Mouse (Mus musculus): ENCODE measurements at regions not wholly inside any gene's neighbourhood (a gene's known extent, or its start where the extent isn't known, plus 50 kb on each side); places are given as distances from the start of the nearest gene placed in this dataset.
A peak's percentile ranks its signal among the peaks of the same experiment; 100 is the strongest.

DNA sequence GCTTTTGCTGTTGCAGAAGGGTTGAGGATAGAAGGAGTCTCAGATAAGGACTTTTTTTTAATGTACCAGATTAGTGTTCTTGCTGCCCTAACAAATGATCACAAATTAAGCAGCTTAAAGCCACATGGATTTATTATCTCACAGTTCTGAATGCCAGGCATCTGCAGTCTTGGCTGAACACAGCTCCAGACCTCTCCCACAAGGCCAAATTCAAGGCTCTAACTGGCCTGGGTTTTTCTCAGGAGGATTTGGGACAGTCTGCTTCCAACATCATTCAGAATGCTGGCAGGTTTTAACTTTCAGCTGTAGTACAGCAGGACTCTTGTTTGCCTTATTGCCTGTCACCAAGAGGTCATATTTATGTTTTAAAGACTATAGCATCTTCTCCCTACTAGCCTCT lies 329.7 kb upstream of the Chrm2 start:
- Histone ChIP-seq H3K27ac (ENCODE audit: low read length) (no peak overlapping the region), H3K4me2 (ENCODE audit: low read depth, low read length) (no peak overlapping the region), H3K36me3 (ENCODE audit: control insufficient read depth, insufficient read depth, low read length) (no peaks in the 10 kb centered on the region), H3K4me1 (replicated peaks; ENCODE audit: control insufficient read depth, insufficient read depth, low read length) (no peaks in the 10 kb centered on the region), H3K4me3 (ENCODE audit: low read length) (no peak overlapping the region), H3K9ac (ENCODE audit: low read length) (no peak overlapping the region), H3K27me3 (ENCODE audit: control insufficient read depth, insufficient read depth, low read depth, low read length) (no peaks in the 10 kb centered on the region), H3K9me3 (ENCODE audit: control insufficient read depth, low read length) (no peaks in the 10 kb centered on the region)
- ATAC-seq (ENCODE audit: low read depth): no peak

GRCm38 (mm10) chr6:36060411-36060810 lies 327.5 kb upstream of the Chrm2 start:
- no peak overlapping the region for H3K27ac ChIP-seq (ENCODE audit: low read length)
- no peak overlapping the region for H3K4me3 ChIP-seq (ENCODE audit: low read length)
- 76% methylated on average over 1 of the region's 1 CpGs for WGBS
- H3K9ac ChIP-seq (ENCODE audit: low read length): no peak overlapping the region
- H3K36me3 ChIP-seq (ENCODE audit: control insufficient read depth, insufficient read depth, low read length): no peaks in the 10 kb centered on the region
- no peak for ATAC-seq (ENCODE audit: low read depth)
- H3K9me3 ChIP-seq (ENCODE audit: control insufficient read depth, low read length): no peaks in the 10 kb centered on the region
- no peak overlapping the region for H3K4me2 ChIP-seq (ENCODE audit: low read depth, low read length)
- H3K4me1 ChIP-seq (replicated peaks; ENCODE audit: control insufficient read depth, insufficient read depth, low read length): no peaks in the 10 kb centered on the region
- no peaks in the 10 kb centered on the region for H3K27me3 ChIP-seq (ENCODE audit: control insufficient read depth, insufficient read depth, low read depth, low read length)

- Histone ChIP-seq H3K4me3 (ENCODE audit: low read length) (no peak overlapping the region), H3K4me1 (replicated peaks; ENCODE audit: control insufficient read depth, insufficient read depth, low read length) (no peaks in the 10 kb centered on the region), H3K4me2 (ENCODE audit: low read depth, low read length) (no peak overlapping the region), H3K36me3 (ENCODE audit: control insufficient read depth, insufficient read depth, low read length) (no peaks in the 10 kb centered on the region), H3K27me3 (ENCODE audit: control insufficient read depth, insufficient read depth, low read depth, low read length) (no peaks in the 10 kb centered on the region), H3K27ac (ENCODE audit: low read length) (no peak overlapping the region), H3K9ac (ENCODE audit: low read length) (no peak overlapping the region), H3K9me3 (ENCODE audit: control insufficient read depth, low read length) (no peaks in the 10 kb centered on the region)
- 81% methylated on average over 1 of the region's 1 CpGs for WGBS
- no peak for ATAC-seq (ENCODE audit: low read depth)
Measured at GRCm38 (mm10) chr6:36064919-36065318, 323.0 kb upstream of the Chrm2 start.

- 43% methylated on average over 2 of the region's 2 CpGs for WGBS
- Histone ChIP-seq H3K9me3 (ENCODE audit: control insufficient read depth, low read length) (no peaks in the 10 kb centered on the region), H3K4me3 (ENCODE audit: low read length) (no peak overlapping the region), H3K36me3 (ENCODE audit: control insufficient read depth, insufficient read depth, low read length) (no peaks in the 10 kb centered on the region), H3K4me2 (ENCODE audit: low read depth, low read length) (no peak overlapping the region), H3K27me3 (ENCODE audit: control insufficient read depth, insufficient read depth, low read depth, low read length) (no peaks in the 10 kb centered on the region), H3K27ac (ENCODE audit: low read length) (no peak overlapping the region), H3K4me1 (replicated peaks; ENCODE audit: control insufficient read depth, insufficient read depth, low read length) (no peaks in the 10 kb centered on the region), H3K9ac (ENCODE audit: low read length) (no peak overlapping the region)
- no peak for ATAC-seq (ENCODE audit: low read depth)
Measured at GRCm38 (mm10) chr6:36068690-36069089, 319.2 kb upstream of the Chrm2 start.

DNA sequence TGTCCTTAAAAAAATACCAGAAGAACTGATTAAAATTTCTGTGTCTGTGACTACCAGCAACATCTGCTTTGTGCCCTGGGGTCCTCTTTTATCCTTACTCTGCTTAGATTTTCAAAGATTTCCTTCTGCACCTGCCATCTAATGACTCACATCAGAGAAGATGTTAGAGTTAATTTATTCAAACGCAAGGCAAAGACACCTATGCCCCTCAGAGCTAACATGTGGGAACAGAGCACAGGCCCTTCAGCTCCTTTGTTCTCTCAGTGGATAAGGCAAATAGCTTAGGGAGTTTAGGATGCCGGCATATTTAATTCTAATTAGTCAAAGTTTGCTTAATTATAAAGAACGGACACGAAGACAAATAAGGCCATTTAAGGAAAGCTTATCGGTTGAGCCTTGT lies 308.3 kb upstream of the Chrm2 start:
- no peaks in the 10 kb centered on the region for H3K9me3 ChIP-seq (ENCODE audit: control insufficient read depth, low read length)
- H3K9ac ChIP-seq (ENCODE audit: low read length): no peak overlapping the region
- no peak for ATAC-seq (ENCODE audit: low read depth)
- no peak overlapping the region for H3K4me3 ChIP-seq (ENCODE audit: low read length)
- no peak overlapping the region for H3K4me2 ChIP-seq (ENCODE audit: low read depth, low read length)
- 56% methylated on average over 5 of the region's 5 CpGs for WGBS
- H3K27me3 ChIP-seq (ENCODE audit: control insufficient read depth, insufficient read depth, low read depth, low read length): no peaks in the 10 kb centered on the region
- no peaks in the 10 kb centered on the region for H3K4me1 ChIP-seq (replicated peaks; ENCODE audit: control insufficient read depth, insufficient read depth, low read length)
- H3K27ac ChIP-seq (ENCODE audit: low read length): no peak overlapping the region
- no peaks in the 10 kb centered on the region for H3K36me3 ChIP-seq (ENCODE audit: control insufficient read depth, insufficient read depth, low read length)

DNA sequence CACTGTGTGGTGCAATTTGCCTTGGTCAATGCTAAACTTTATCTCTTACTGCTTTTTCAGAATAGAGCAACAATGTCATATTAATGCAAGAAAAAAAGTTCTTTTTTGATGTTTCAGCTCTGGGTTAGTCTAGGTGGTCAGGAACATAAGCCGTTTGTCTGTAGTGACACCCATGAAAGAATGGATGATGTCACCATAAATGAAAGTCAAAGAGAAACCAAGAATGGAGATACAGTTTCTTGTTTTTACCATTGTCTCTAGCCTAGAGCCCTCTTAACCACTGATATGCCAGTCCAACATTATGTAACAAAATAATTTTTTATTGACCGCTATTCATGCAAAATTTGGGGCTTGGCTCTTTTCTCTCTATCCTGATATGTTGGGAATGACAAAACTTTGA lies 294.3 kb upstream of the Chrm2 start:
- Histone ChIP-seq H3K9me3 (ENCODE audit: control insufficient read depth, low read length) (no peaks in the 10 kb centered on the region), H3K4me1 (replicated peaks; ENCODE audit: control insufficient read depth, insufficient read depth, low read length) (no peaks in the 10 kb centered on the region), H3K9ac (ENCODE audit: low read length) (no peak overlapping the region), H3K27ac (ENCODE audit: low read length) (no peak overlapping the region), H3K4me3 (ENCODE audit: low read length) (no peak overlapping the region), H3K4me2 (ENCODE audit: low read depth, low read length) (no peak overlapping the region), H3K27me3 (ENCODE audit: control insufficient read depth, insufficient read depth, low read depth, low read length) (no peaks in the 10 kb centered on the region), H3K36me3 (ENCODE audit: control insufficient read depth, insufficient read depth, low read length) (no peaks in the 10 kb centered on the region)
- no peak for ATAC-seq (ENCODE audit: low read depth)
- WGBS: 89% methylated on average over 2 of the region's 2 CpGs

GRCm38 (mm10) chr6:36094075-36094474 lies 293.8 kb upstream of the Chrm2 start:
- Histone ChIP-seq H3K4me1 (replicated peaks; ENCODE audit: control insufficient read depth, insufficient read depth, low read length) (no peaks in the 10 kb centered on the region), H3K27ac (ENCODE audit: low read length) (no peak overlapping the region), H3K4me3 (ENCODE audit: low read length) (no peak overlapping the region), H3K27me3 (ENCODE audit: control insufficient read depth, insufficient read depth, low read depth, low read length) (no peaks in the 10 kb centered on the region), H3K36me3 (ENCODE audit: control insufficient read depth, insufficient read depth, low read length) (no peaks in the 10 kb centered on the region), H3K9ac (ENCODE audit: low read length) (no peak overlapping the region), H3K9me3 (ENCODE audit: control insufficient read depth, low read length) (no peaks in the 10 kb centered on the region), H3K4me2 (ENCODE audit: low read depth, low read length) (no peak overlapping the region)
- ATAC-seq (ENCODE audit: low read depth): no peak
- 86% methylated on average over 1 of the region's 1 CpGs for WGBS

DNA sequence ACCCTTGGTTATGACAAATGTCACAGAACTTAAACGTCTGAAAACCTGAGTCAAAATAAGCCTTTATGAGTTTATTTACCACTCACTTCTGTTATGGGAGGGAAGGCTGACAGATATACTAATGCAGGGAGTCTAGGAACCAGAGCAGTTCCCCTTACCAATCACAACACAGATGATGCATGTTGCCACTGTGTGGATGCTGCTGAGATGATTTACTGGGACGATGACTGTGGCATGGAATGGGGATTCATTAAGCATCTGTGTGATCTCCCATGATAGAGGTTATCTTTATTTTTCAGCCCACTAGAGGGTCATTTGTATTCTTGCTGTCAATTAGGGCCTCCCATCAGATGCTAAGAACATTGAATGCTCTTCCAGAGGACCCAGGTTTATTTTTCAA lies 290.5 kb upstream of the Chrm2 start:
- H3K9ac ChIP-seq (ENCODE audit: low read length): no peak overlapping the region
- no peaks in the 10 kb centered on the region for H3K36me3 ChIP-seq (ENCODE audit: control insufficient read depth, insufficient read depth, low read length)
- H3K27ac ChIP-seq (ENCODE audit: low read length): no peak overlapping the region
- 34% methylated on average over 2 of the region's 2 CpGs for WGBS
- no peak overlapping the region for H3K4me3 ChIP-seq (ENCODE audit: low read length)
- no peaks in the 10 kb centered on the region for H3K9me3 ChIP-seq (ENCODE audit: control insufficient read depth, low read length)
- ATAC-seq (ENCODE audit: low read depth): no peak
- H3K27me3 ChIP-seq (ENCODE audit: control insufficient read depth, insufficient read depth, low read depth, low read length): no peaks in the 10 kb centered on the region
- no peak overlapping the region for H3K4me2 ChIP-seq (ENCODE audit: low read depth, low read length)
- no peaks in the 10 kb centered on the region for H3K4me1 ChIP-seq (replicated peaks; ENCODE audit: control insufficient read depth, insufficient read depth, low read length)

- H3K4me2 ChIP-seq (ENCODE audit: low read depth, low read length): no peak overlapping the region
- WGBS: 58% methylated on average over 4 of the region's 4 CpGs
Measured at GRCm38 (mm10) chr6:36098179-36098578, 289.7 kb upstream of the Chrm2 start.

DNA sequence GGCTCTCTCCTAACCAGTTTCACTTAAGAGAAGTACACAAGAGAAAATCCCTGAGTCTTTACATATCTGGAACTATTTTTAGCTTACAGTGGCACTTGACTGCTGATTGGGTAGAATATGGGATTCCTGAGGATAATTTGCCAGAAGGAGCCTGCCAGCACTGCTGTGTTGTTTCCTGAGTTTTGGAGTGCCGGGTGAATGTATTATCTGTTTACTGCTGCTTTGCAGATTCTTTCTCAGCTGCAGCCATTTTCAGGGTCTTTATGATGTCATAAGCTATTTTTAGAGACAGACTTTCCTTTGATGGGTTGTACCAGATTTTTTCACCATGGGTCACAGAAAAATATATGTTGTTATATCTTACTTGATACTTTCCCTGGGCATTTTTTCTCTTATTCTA lies 279.1 kb upstream of the Chrm2 start:
- Histone ChIP-seq H3K9me3 (ENCODE audit: control insufficient read depth, low read length) (no peaks in the 10 kb centered on the region), H3K27ac (ENCODE audit: low read length) (no peak overlapping the region), H3K4me3 (ENCODE audit: low read length) (no peak overlapping the region), H3K4me2 (ENCODE audit: low read depth, low read length) (no peak overlapping the region), H3K4me1 (replicated peaks; ENCODE audit: control insufficient read depth, insufficient read depth, low read length) (no peaks in the 10 kb centered on the region), H3K27me3 (ENCODE audit: control insufficient read depth, insufficient read depth, low read depth, low read length) (no peaks in the 10 kb centered on the region), H3K36me3 (ENCODE audit: control insufficient read depth, insufficient read depth, low read length) (no peaks in the 10 kb centered on the region), H3K9ac (ENCODE audit: low read length) (no peak overlapping the region)
- WGBS: 13% methylated on average over 1 of the region's 1 CpGs
- ATAC-seq (ENCODE audit: low read depth): peak; percentile 66

More at GRCm38 (mm10) chr6:36098179-36098578, 289.7 kb upstream of the Chrm2 start:
- H3K27ac ChIP-seq (ENCODE audit: low read length): no peak overlapping the region
- no peaks in the 10 kb centered on the region for H3K9me3 ChIP-seq (ENCODE audit: control insufficient read depth, low read length)
- H3K36me3 ChIP-seq (ENCODE audit: control insufficient read depth, insufficient read depth, low read length): no peaks in the 10 kb centered on the region
- no peak overlapping the region for H3K4me3 ChIP-seq (ENCODE audit: low read length)
- H3K9ac ChIP-seq (ENCODE audit: low read length): no peak overlapping the region
- H3K27me3 ChIP-seq (ENCODE audit: control insufficient read depth, insufficient read depth, low read depth, low read length): no peaks in the 10 kb centered on the region
- H3K4me1 ChIP-seq (replicated peaks; ENCODE audit: control insufficient read depth, insufficient read depth, low read length): no peaks in the 10 kb centered on the region
- ATAC-seq (ENCODE audit: low read depth): no peak
